Mouse (Mus musculus) hindbrain, postnatal 0 days (tissue): Measurements from ENCODE around the gene Nxn. TPM values are rescaled to one million over a fixed set of nuclear protein-coding genes. Genes with fewer than 3 reads are reported as not detected.

Experiments
- ATAC-seq: fragments of 200-750 bp; cut with Nextera tagmentation; 2 replicates; pipeline ENCODE4 v1.8.0; 2017; ENCODE audit warnings: mild to moderate bottlenecking, moderate TSS enrichment, moderate library complexity
- DNase-seq: peaks from one replicate; pipeline ENCODE4 v3.0.0-alpha.2; 2015; ENCODE audit warnings: low spot score
- H3K27ac ChIP-seq: fragments of 300-500 bp; sonication (generic); 2 replicates; pipeline ENCODE4 v1.5.1; 2014; ENCODE audit warnings: mild to moderate bottlenecking
- H3K27me3 ChIP-seq: fragments of 300-500 bp; sonication (generic); 2 replicates; pipeline ENCODE4 v1.6.1; 2014; ENCODE audit warnings: low read length, mixed read lengths; ENCODE audit not compliant: insufficient read depth
- H3K36me3 ChIP-seq: fragments of 300-500 bp; sonication (generic); 2 replicates; pipeline ENCODE4 v1.6.1; 2014; ENCODE audit warnings: low read length, mixed read lengths; ENCODE audit not compliant: insufficient read depth
- H3K4me1 ChIP-seq: fragments of 300-500 bp; sonication (generic); 2 replicates; pipeline ENCODE4 v1.6.1; 2014; ENCODE audit warnings: antibody characterized with exemption, low read length, mixed read lengths; ENCODE audit not compliant: insufficient read depth
- H3K4me2 ChIP-seq: fragments of 300-500 bp; sonication (generic); 2 replicates; pipeline ENCODE4 v1.6.1; 2014; ENCODE audit warnings: low read depth, mild to moderate bottlenecking, low read length, moderate library complexity, mixed read lengths
- H3K4me3 ChIP-seq: fragments of 300-500 bp; sonication (generic); 2 replicates; pipeline ENCODE4 v1.5.1; 2014; ENCODE audit warnings: low read length
- H3K9ac ChIP-seq: fragments of 300-500 bp; sonication (generic); replicated peaks from 2 replicates; pipeline ENCODE4 v1.6.1; 2014; ENCODE audit warnings: mild to moderate bottlenecking, low read length, moderate library complexity, mixed read lengths
- H3K9me3 ChIP-seq: fragments of 300-500 bp; sonication (generic); 2 replicates; pipeline ENCODE4 v1.6.1; 2016; ENCODE audit warnings: low read length, mixed read lengths
- CTCF ChIP-seq: IDR thresholded peaks from 2 replicates; pipeline ENCODE4 v1.5.1; 2016; ENCODE audit warnings: antibody characterized with exemption, control low read depth, low read depth
- WGBS: fragments of 180-500 bp; shearing (Covaris S2); extraction: QIAGEN DNeasy Blood & Tissue Kit; methylation state at CpG from one replicate; pipeline ENCODE4 v1.1.7; 2014; 5-methylcytosine and 5-hydroxymethylcytosine counted together
- polyA plus RNA-seq: library from polyadenylated mRNA; unstranded; fragments of >200 nt; fragmentation: Nextera tagmentation; extraction: Ambion mirVana; gene quantifications from 2 replicates; pipeline ENCODE4 v1.2.1, GENCODE M21; 2015
- total RNA-seq: library from RNA; depleted of rRNA; stranded (reverse); fragments of >200 nt; gene quantifications from 2 replicates; pipeline ENCODE4 v1.2.3, GENCODE M21; 2014

The Nxn gene
- total and polyA plus RNA-seq, 2 experiments from 2014 or later = 21.2 to 36.6 TPM

- DNase-seq (no peak), ATAC-seq (no peak)
- Histone ChIP-seq H3K27me3 (no peaks in the 10 kb centered on the region), H3K4me2 (no peak overlapping the region), H3K9ac (peak overlapping the region; percentile 13; the same call in 1 of the 2 replicates), H3K9me3 (no peaks in the 10 kb centered on the region), H3K4me3 (no peak overlapping the region), H3K27ac (peak overlapping the region; percentile 78), H3K36me3 (peaks cover 6% of the 10 kb centered on the region; the same call in 1 of the 2 replicates), H3K4me1 (peaks cover 25% of the 10 kb centered on the region)
- WGBS = 66% methylated on average over 6 of the region's 6 CpGs
- no peak for TF ChIP-seq CTCF
Measured at GRCm38 (mm10) chr11:76429966-76430631, 31.2 kb upstream of the Nxn start.

- Histone ChIP-seq H3K4me2 (no peak overlapping the region), H3K4me3 (no peak overlapping the region), H3K36me3 (peaks cover 6% of the 10 kb centered on the region; the same call in 1 of the 2 replicates), H3K4me1 (peaks cover 20% of the 10 kb centered on the region), H3K9ac (peak overlapping the region; percentile 13; the same call in 1 of the 2 replicates), H3K27ac (peak overlapping the region; percentile 78), H3K27me3 (no peaks in the 10 kb centered on the region), H3K9me3 (no peaks in the 10 kb centered on the region)
- DNase-seq (peak; percentile 58), ATAC-seq (peak; percentile 79)
- no peak for TF ChIP-seq CTCF
- WGBS = 43% methylated on average over 7 of the region's 7 CpGs
Measured at GRCm38 (mm10) chr11:76429556-76429955, 30.6 kb upstream of the Nxn start.

GRCm38 (mm10) chr11:76429046-76429445 lies 30.1 kb upstream of the Nxn start:
- H3K27me3 ChIP-seq = no peaks in the 10 kb centered on the region
- H3K9ac ChIP-seq = no peak overlapping the region
- H3K27ac ChIP-seq = peak overlapping the region; percentile 78
- no peaks in the 10 kb centered on the region for H3K9me3 ChIP-seq
- WGBS = 48% methylated on average over 4 of the region's 4 CpGs
- no peak overlapping the region for H3K4me2 ChIP-seq
- H3K36me3 ChIP-seq = peaks cover 7% of the 10 kb centered on the region; the same call in 1 of the 2 replicates
- DNase-seq (no peak), ATAC-seq (peak; percentile 41)
- H3K4me3 ChIP-seq = no peak overlapping the region
- peak; percentile 41 for TF ChIP-seq CTCF
- H3K4me1 ChIP-seq = peaks cover 16% of the 10 kb centered on the region; the same call in 1 of the 2 replicates

- Histone ChIP-seq H3K4me1 (peaks cover 12% of the 10 kb centered on the region; the same call in 1 of the 2 replicates), H3K4me3 (no peak overlapping the region), H3K27ac (no peak overlapping the region), H3K36me3 (peaks cover 20% of the 10 kb centered on the region; the same call in 1 of the 2 replicates), H3K4me2 (no peak overlapping the region), H3K9ac (no peak overlapping the region), H3K9me3 (no peaks in the 10 kb centered on the region), H3K27me3 (no peaks in the 10 kb centered on the region)
- DNase-seq (no peak), ATAC-seq (no peak)
- 69% methylated on average over 3 of the region's 3 CpGs for WGBS
- no peak for TF ChIP-seq CTCF
Measured at GRCm38 (mm10) chr11:76427781-76428180, 28.8 kb upstream of the Nxn start.

GRCm38 (mm10) chr11:76425749-76426148 lies 26.8 kb upstream of the Nxn start:
- TF ChIP-seq CTCF = no peak
- Histone ChIP-seq H3K4me2 (no peak overlapping the region), H3K4me1 (peaks cover 8% of the 10 kb centered on the region; the same call in 1 of the 2 replicates), H3K9me3 (no peaks in the 10 kb centered on the region), H3K27ac (no peak overlapping the region), H3K9ac (no peak overlapping the region), H3K36me3 (peaks cover 27% of the 10 kb centered on the region; the same call in 1 of the 2 replicates), H3K4me3 (no peak overlapping the region), H3K27me3 (no peaks in the 10 kb centered on the region)
- 83% methylated on average over 6 of the region's 6 CpGs for WGBS
- DNase-seq = no peak
- ATAC-seq = no peak

GRCm38 (mm10) chr11:76420896-76421295 lies 22.0 kb upstream of the Nxn start:
- WGBS = 69% methylated on average over 4 of the region's 4 CpGs
- TF ChIP-seq CTCF = no peak

GRCm38 (mm10) chr11:76419179-76419578 lies 20.2 kb upstream of the Nxn start:
- Histone ChIP-seq H3K9ac (0 out of 2 replicates have a peak overlapping the region, but pooled peaks have one; percentile 17), H3K27me3 (no peaks in the 10 kb centered on the region), H3K9me3 (no peaks in the 10 kb centered on the region), H3K4me3 (no peak overlapping the region), H3K4me2 (no peak overlapping the region), H3K27ac (peak overlapping the region; percentile 65; the same call in 1 of the 2 replicates), H3K36me3 (peaks cover 76% of the 10 kb centered on the region), H3K4me1 (peaks cover 9% of the 10 kb centered on the region; the same call in 1 of the 2 replicates)
- ATAC-seq (no peak), DNase-seq (no peak)
- 66% methylated on average over 4 of the region's 4 CpGs for WGBS
- no peak for TF ChIP-seq CTCF

More at GRCm38 (mm10) chr11:76420896-76421295, 22.0 kb upstream of the Nxn start:
- no peak overlapping the region for H3K27ac ChIP-seq
- H3K9me3 ChIP-seq = no peaks in the 10 kb centered on the region
- ATAC-seq (no peak), DNase-seq (no peak)
- H3K9ac ChIP-seq = no peak overlapping the region
- peaks cover 9% of the 10 kb centered on the region; the same call in 1 of the 2 replicates for H3K4me1 ChIP-seq
- H3K27me3 ChIP-seq = no peaks in the 10 kb centered on the region
- no peak overlapping the region for H3K4me2 ChIP-seq
- peaks cover 64% of the 10 kb centered on the region for H3K36me3 ChIP-seq
- H3K4me3 ChIP-seq = no peak overlapping the region
